Mouse (Mus musculus) neural tube, embryonic 11.5 days (tissue): ENCODE results near the gene Aldoart2. TPM values are rescaled to one million over a fixed set of nuclear protein-coding genes. Genes with fewer than 3 reads are reported as not detected.
"Not testable (repeated sequence)": the region's sequence is repeated elsewhere in the genome, so short reads cannot be mapped to it uniquely, and the experiment has no call there.

Source experiments
- ATAC-seq: fragments of 200-750 bp; cut with Nextera tagmentation; 2 replicates; pipeline ENCODE4 v1.8.0; 2017; ENCODE audit warnings: moderate number of reproducible peaks, mild to moderate bottlenecking, moderate TSS enrichment, moderate library complexity; ENCODE audit not compliant: insufficient read depth, low FRiP score, low TSS enrichment
- DNase-seq: peaks from one replicate; pipeline ENCODE4 v3.0.0-alpha.2; 2015; ENCODE audit warnings: low spot score
- H3K27ac ChIP-seq: fragments of 300-500 bp; sonication (generic); 2 replicates; pipeline ENCODE4 v1.5.1; 2014; ENCODE audit warnings: low read depth, mild to moderate bottlenecking, low read length
- H3K27me3 ChIP-seq: fragments of 300-500 bp; sonication (generic); 2 replicates; pipeline ENCODE4 v1.6.1; 2014; ENCODE audit warnings: mild to moderate bottlenecking, low read length, mixed read lengths; ENCODE audit not compliant: control insufficient read depth, insufficient read depth
- H3K36me3 ChIP-seq: fragments of 300-500 bp; sonication (generic); 2 replicates; pipeline ENCODE4 v1.6.1; 2014; ENCODE audit warnings: mild to moderate bottlenecking, low read length, moderate library complexity, mixed read lengths; ENCODE audit not compliant: control insufficient read depth, insufficient read depth
- H3K4me1 ChIP-seq: fragments of 300-500 bp; sonication (generic); 2 replicates; pipeline ENCODE4 v1.6.1; 2014; ENCODE audit warnings: low read length, mixed read lengths; ENCODE audit not compliant: control insufficient read depth, insufficient read depth
- H3K4me2 ChIP-seq: fragments of 300-500 bp; sonication (generic); 2 replicates; pipeline ENCODE4 v1.6.1; 2014; ENCODE audit warnings: low read depth, mild to moderate bottlenecking, moderate library complexity
- H3K4me3 ChIP-seq: fragments of 300-500 bp; sonication (generic); 2 replicates; pipeline ENCODE4 v1.5.1; 2014; ENCODE audit warnings: low read depth, low read length
- H3K9ac ChIP-seq: fragments of 300-500 bp; sonication (generic); 2 replicates; pipeline ENCODE4 v1.6.1; 2014; ENCODE audit warnings: mild to moderate bottlenecking, low read length
- H3K9me3 ChIP-seq: fragments of 300-500 bp; sonication (generic); 2 replicates; pipeline ENCODE4 v1.6.1; 2016; ENCODE audit warnings: low read length; ENCODE audit not compliant: control insufficient read depth
- WGBS: fragments of 180-500 bp; shearing (Covaris S2); extraction: QIAGEN DNeasy Blood & Tissue Kit; methylation state at CpG from one replicate; pipeline ENCODE4 v1.1.7; 2014; 5-methylcytosine and 5-hydroxymethylcytosine counted together
- polyA plus RNA-seq: library from polyadenylated mRNA; unstranded; fragments of >200 nt; fragmentation: Nextera tagmentation; extraction: Ambion mirVana; gene quantifications from 2 replicates; pipeline ENCODE4 v1.2.1, GENCODE M21; 2014

Gene Aldoart2
- polyA plus RNA-seq, result 0.19 and 0.20 TPM in 2 replicates

GRCm38 (mm10) chr12:55565206-55565605, at the start of gene Aldoart2:
TSS of gene Aldoart2 (plus strand) at chr12:55565239.
- Histone ChIP-seq H3K36me3 (no peaks in the 10 kb centered on the region), H3K4me3 (no peak within 1 kb of the TSS), H3K27ac (no peak within 1 kb of the TSS), H3K27me3 (no peaks in the 10 kb centered on the region), H3K4me2 (no peak within 1 kb of the TSS), H3K9ac (no peak within 1 kb of the TSS), H3K9me3 (no peaks in the 10 kb centered on the region), H3K4me1 (no peaks in the 10 kb centered on the region)
- ATAC-seq (no peak), DNase-seq (no peak)
- WGBS, result 97% methylated on average over 19 of the region's 19 CpGs

- no peaks in the 10 kb centered on the region for H3K36me3 ChIP-seq
- H3K27me3 ChIP-seq, result no peaks in the 10 kb centered on the region
- no peak overlapping the region for H3K9ac ChIP-seq
- no peaks in the 10 kb centered on the region for H3K4me1 ChIP-seq
- no peaks in the 10 kb centered on the region for H3K9me3 ChIP-seq
- H3K4me3 ChIP-seq, result no peak overlapping the region
- peak overlapping the region; percentile 14; the same call in 1 of the 2 replicates for H3K4me2 ChIP-seq
- 40% methylated on average over 15 of the region's 15 CpGs for WGBS
- peak; percentile 76 for DNase-seq
- peak; percentile 73 for ATAC-seq
- no peak overlapping the region for H3K27ac ChIP-seq
Observed at GRCm38 (mm10) chr12:55518061-55518738, 46.8 kb upstream of the Aldoart2 start.

GRCm38 (mm10) chr12:55526983-55527752, 37.9 kb upstream of the Aldoart2 start:
- Histone ChIP-seq H3K27ac (no peak overlapping the region), H3K4me3 (no peak overlapping the region), H3K36me3 (no peaks in the 10 kb centered on the region), H3K9me3 (no peaks in the 10 kb centered on the region), H3K4me1 (no peaks in the 10 kb centered on the region), H3K4me2 (no peak overlapping the region), H3K9ac (no peak overlapping the region), H3K27me3 (no peaks in the 10 kb centered on the region)
- no peak for ATAC-seq
- WGBS, result 68% methylated on average over 15 of the region's 15 CpGs
- DNase-seq, result no peak

- H3K4me1 ChIP-seq, result no peaks in the 10 kb centered on the region
- ATAC-seq (no peak), DNase-seq (peak; percentile 43)
- WGBS, result 5% methylated on average over 14 of the region's 14 CpGs
- H3K27ac ChIP-seq, result no peak overlapping the region
- peaks cover 2% of the 10 kb centered on the region; the same call in 1 of the 2 replicates for H3K27me3 ChIP-seq
- H3K9ac ChIP-seq, result no peak overlapping the region
- H3K4me2 ChIP-seq, result no peak overlapping the region
- H3K4me3 ChIP-seq, result no peak overlapping the region
- H3K36me3 ChIP-seq, result no peaks in the 10 kb centered on the region
- no peaks in the 10 kb centered on the region for H3K9me3 ChIP-seq
Observed at GRCm38 (mm10) chr12:55536537-55537135, 28.4 kb upstream of the Aldoart2 start.

- ATAC-seq, result no peak
Observed at GRCm38 (mm10) chr12:55537742-55538141, 27.3 kb upstream of the Aldoart2 start.

GRCm38 (mm10) chr12:55538328-55538971, 26.6 kb upstream of the Aldoart2 start:
- Histone ChIP-seq H3K4me3 (no peak overlapping the region), H3K9ac (no peak overlapping the region), H3K4me2 (no peak overlapping the region), H3K36me3 (no peaks in the 10 kb centered on the region), H3K27me3 (peaks cover 2% of the 10 kb centered on the region; the same call in 1 of the 2 replicates), H3K9me3 (no peaks in the 10 kb centered on the region), H3K27ac (no peak overlapping the region), H3K4me1 (no peaks in the 10 kb centered on the region)
- ATAC-seq (peak; percentile 41; the same call in 1 of the 2 replicates), DNase-seq (no peak)
- WGBS, result 86% methylated on average over 1 of the region's 1 CpGs

More at GRCm38 (mm10) chr12:55537742-55538141, 27.3 kb upstream of the Aldoart2 start:
- no peaks in the 10 kb centered on the region for H3K4me1 ChIP-seq
- no peak overlapping the region for H3K4me2 ChIP-seq
- no peak overlapping the region for H3K4me3 ChIP-seq
- H3K9me3 ChIP-seq, result no peaks in the 10 kb centered on the region
- DNase-seq, result no peak
- peaks cover 2% of the 10 kb centered on the region; the same call in 1 of the 2 replicates for H3K27me3 ChIP-seq
- H3K27ac ChIP-seq, result no peak overlapping the region
- no peak overlapping the region for H3K9ac ChIP-seq
- 47% methylated on average over 7 of the region's 7 CpGs for WGBS
- no peaks in the 10 kb centered on the region for H3K36me3 ChIP-seq

GRCm38 (mm10) chr12:55539157-55539556, 25.9 kb upstream of the Aldoart2 start:
- no peaks in the 10 kb centered on the region for H3K9me3 ChIP-seq
- no peak overlapping the region for H3K27ac ChIP-seq
- no peak for DNase-seq
- no peaks in the 10 kb centered on the region for H3K36me3 ChIP-seq
- H3K27me3 ChIP-seq, result peaks cover 2% of the 10 kb centered on the region; the same call in 1 of the 2 replicates
- H3K4me1 ChIP-seq, result no peaks in the 10 kb centered on the region
- H3K9ac ChIP-seq, result no peak overlapping the region
- no peak overlapping the region for H3K4me2 ChIP-seq
- H3K4me3 ChIP-seq, result no peak overlapping the region
- 52% methylated on average over 8 of the region's 8 CpGs for WGBS
- no peak for ATAC-seq

GRCm38 (mm10) chr12:55554901-55555300, 10.1 kb upstream of the Aldoart2 start:
- ATAC-seq, H3K4me2 ChIP-seq, H3K27me3 ChIP-seq, H3K36me3 ChIP-seq, H3K9me3 ChIP-seq, DNase-seq, H3K4me3 ChIP-seq, H3K9ac ChIP-seq, H3K4me1 ChIP-seq, H3K27ac ChIP-seq: not testable (repeated sequence)
- WGBS, result 87% methylated on average over 6 of the region's 6 CpGs
